Mouse (Mus musculus) lung, embryonic 14.5 days (tissue): ENCODE results near the gene Ring1. TPM values are rescaled to one million over a fixed set of nuclear protein-coding genes. Genes with fewer than 3 reads are reported as not detected.

ENCODE experiments used
- ATAC-seq: fragments of 200-750 bp; cut with Nextera tagmentation; 2 replicates; pipeline ENCODE4 v1.8.0; 2017; ENCODE audit warnings: mild to moderate bottlenecking, moderate TSS enrichment, moderate library complexity; ENCODE audit not compliant: insufficient read depth
- DNase-seq: peaks from one replicate; pipeline ENCODE4 v3.0.0-alpha.2; 2015
- H3K27ac ChIP-seq: fragments of 300-500 bp; sonication (generic); 2 replicates; pipeline ENCODE4 v1.5.1; 2014; ENCODE audit warnings: low read depth, mild to moderate bottlenecking, moderate library complexity
- H3K27me3 ChIP-seq: fragments of 300-500 bp; sonication (generic); 2 replicates; pipeline ENCODE4 v1.6.1; 2014; ENCODE audit warnings: low read length, control low read depth; ENCODE audit not compliant: insufficient read depth
- H3K36me3 ChIP-seq: fragments of 300-500 bp; sonication (generic); 2 replicates; pipeline ENCODE4 v1.6.1; 2014; ENCODE audit warnings: control low read depth; ENCODE audit not compliant: insufficient read depth
- H3K4me1 ChIP-seq: fragments of 300-500 bp; sonication (generic); 2 replicates; pipeline ENCODE4 v1.6.1; 2014; ENCODE audit warnings: antibody characterized with exemption, control low read depth; ENCODE audit not compliant: insufficient read depth
- H3K4me2 ChIP-seq: fragments of 300-500 bp; sonication (generic); 2 replicates; pipeline ENCODE4 v1.6.1; 2014; ENCODE audit warnings: mild to moderate bottlenecking
- H3K4me3 ChIP-seq: fragments of 300-500 bp; sonication (generic); 2 replicates; pipeline ENCODE4 v1.5.1; 2014; ENCODE audit warnings: low read depth, low read length
- H3K9ac ChIP-seq: fragments of 300-500 bp; sonication (generic); 2 replicates; pipeline ENCODE4 v1.6.1; 2014
- H3K9me3 ChIP-seq: fragments of 300-500 bp; sonication (generic); 2 replicates; pipeline ENCODE4 v1.6.1; 2016; ENCODE audit warnings: low read depth, low read length, control low read depth
- CTCF ChIP-seq: IDR thresholded peaks from 2 replicates; pipeline ENCODE4 v1.5.1; 2016; ENCODE audit warnings: antibody characterized with exemption, low read depth
- WGBS: fragments of 180-500 bp; shearing (Covaris S2); extraction: QIAGEN DNeasy Blood & Tissue Kit; methylation state at CpG from one replicate; pipeline ENCODE4 v1.1.7; 2014; 5-methylcytosine and 5-hydroxymethylcytosine counted together
- microRNA counts: library from miRNA; unstranded; fragments of <30 nt; microRNA quantifications from one replicate; lab custom pipeline; 2016
- microRNA-seq: library from miRNA; unstranded; fragments of <30 nt; microRNA quantifications from one replicate; pipeline ENCODE4, GENCODE M21; 2016; ENCODE audit warnings: borderline number of aligned reads
- polyA plus RNA-seq: library from polyadenylated mRNA; unstranded; fragments of >200 nt; fragmentation: Nextera tagmentation; extraction: Ambion mirVana; gene quantifications from 2 replicates; pipeline ENCODE4 v1.2.1, GENCODE M21; 2014

Gene Ring1
- polyA plus RNA-seq, 1 experiment from 2014 or later, result 6.6 TPM

DNA sequence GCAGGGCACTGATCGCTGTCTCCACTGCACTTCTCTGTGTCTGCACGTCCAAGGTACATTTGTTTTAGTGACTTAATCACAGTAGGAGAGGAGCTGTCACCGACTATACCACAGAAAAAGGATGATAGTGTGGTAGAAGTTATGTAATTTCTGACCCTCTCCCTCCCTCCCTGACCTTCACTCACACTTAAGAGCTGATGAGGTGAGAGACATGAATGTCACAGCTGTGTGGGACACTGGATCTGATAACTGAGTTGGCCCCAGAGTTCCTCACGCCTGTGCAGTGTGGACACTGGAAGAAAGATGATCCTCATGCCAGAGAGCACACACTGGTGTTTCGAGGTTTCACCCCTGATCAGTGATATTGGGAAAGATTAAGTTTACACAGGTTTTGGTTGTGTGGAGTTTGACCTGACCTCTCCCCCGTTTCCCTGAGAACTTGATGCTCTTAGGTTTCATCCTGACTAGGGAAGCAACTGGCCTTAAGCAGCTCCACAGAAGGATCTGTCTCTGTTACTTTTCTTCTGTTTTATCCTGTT is 44.9 kb downstream of the Ring1 start:
- Histone ChIP-seq H3K36me3 (no peaks in the 10 kb centered on the region), H3K27ac (no peak overlapping the region), H3K27me3 (peaks cover 42% of the 10 kb centered on the region), H3K9ac (no peak overlapping the region), H3K4me1 (peaks cover 5% of the 10 kb centered on the region; the same call in 1 of the 2 replicates), H3K4me2 (no peak overlapping the region), H3K9me3 (no peaks in the 10 kb centered on the region), H3K4me3 (no peak overlapping the region)
- DNase-seq, result peak; percentile 32
- WGBS, result 37% methylated on average over 6 of the region's 6 CpGs
- ATAC-seq, result no peak
- TF ChIP-seq CTCF, result no peak

DNA sequence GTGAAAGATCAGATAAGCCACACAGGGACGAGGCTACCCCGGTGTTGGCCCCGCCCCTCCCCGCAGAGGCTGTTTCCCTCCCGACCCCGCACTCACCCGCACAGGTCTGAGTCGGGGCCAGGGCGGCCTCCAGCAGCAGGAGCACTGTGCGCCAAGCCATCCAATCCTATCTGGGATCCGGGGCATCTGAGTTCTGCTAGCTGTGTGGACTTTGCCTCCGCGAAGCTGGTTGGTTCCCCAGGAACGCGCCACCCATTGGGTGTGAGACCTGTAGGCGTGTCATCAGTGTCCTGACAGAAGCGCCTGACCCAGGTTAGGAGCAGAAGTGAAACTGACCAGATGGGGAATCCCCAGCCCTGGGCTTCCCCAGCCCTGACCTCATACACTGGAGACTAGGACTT is 45.8 kb downstream of the Ring1 start:
- peak overlapping the region; percentile 59 for H3K4me2 ChIP-seq
- no peaks in the 10 kb centered on the region for H3K36me3 ChIP-seq
- peaks cover 42% of the 10 kb centered on the region for H3K27me3 ChIP-seq
- H3K4me1 ChIP-seq, result peaks cover 5% of the 10 kb centered on the region; the same call in 1 of the 2 replicates
- H3K27ac ChIP-seq, result no peak overlapping the region
- WGBS, result under 1% methylated on average over 17 of the region's 17 CpGs
- no peaks in the 10 kb centered on the region for H3K9me3 ChIP-seq
- H3K4me3 ChIP-seq, result peak overlapping the region; percentile 32
- no peak for TF ChIP-seq CTCF
- ATAC-seq (peak; percentile 13; the same call in 1 of the 2 replicates), DNase-seq (peak; percentile 60)
- no peak overlapping the region for H3K9ac ChIP-seq

DNA sequence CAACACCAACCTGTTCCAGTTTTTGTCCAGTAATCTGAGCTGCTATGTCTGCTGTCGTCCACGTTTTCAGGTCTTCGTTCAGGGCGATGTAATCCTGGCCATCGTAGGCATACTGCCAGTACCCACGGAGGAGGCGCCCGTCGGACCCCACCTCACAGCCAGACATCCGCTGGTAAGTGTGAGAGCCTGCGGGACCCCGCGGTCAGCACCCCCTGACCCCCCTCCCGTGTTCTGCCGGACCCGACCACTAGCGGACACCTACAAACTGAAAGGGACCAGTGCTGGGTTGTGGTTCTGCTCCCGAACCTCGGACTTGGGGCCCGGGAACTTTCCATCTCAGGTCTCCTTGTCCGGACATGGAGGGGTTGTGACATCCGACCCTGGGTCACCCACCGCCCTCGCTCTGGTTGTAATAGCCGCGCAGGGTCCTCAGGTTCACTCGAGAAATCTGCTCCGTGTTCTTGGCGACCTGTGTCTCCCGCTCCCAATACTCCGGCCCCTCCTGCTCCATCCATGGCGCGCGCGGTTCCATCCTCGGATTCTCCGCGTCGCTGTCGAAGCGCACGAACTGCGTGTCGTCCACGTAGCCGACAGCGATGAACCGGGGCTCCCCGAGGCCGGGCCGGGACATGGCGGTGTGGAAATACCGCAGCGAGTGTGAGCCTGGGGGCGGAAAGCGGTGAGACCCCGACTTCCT is 46.5 kb downstream of the Ring1 start:
- DNase-seq (no peak), ATAC-seq (no peak)
- Histone ChIP-seq H3K27me3 (peaks cover 42% of the 10 kb centered on the region), H3K36me3 (no peaks in the 10 kb centered on the region), H3K4me1 (peaks cover 5% of the 10 kb centered on the region; the same call in 1 of the 2 replicates), H3K4me3 (peak overlapping the region; percentile 32), H3K4me2 (peak overlapping the region; percentile 59), H3K27ac (no peak overlapping the region), H3K9ac (no peak overlapping the region), H3K9me3 (no peaks in the 10 kb centered on the region)
- no peak for TF ChIP-seq CTCF
- whole genome bisulfite sequencing, result 2% methylated on average over 56 of the region's 57 CpGs

DNA sequence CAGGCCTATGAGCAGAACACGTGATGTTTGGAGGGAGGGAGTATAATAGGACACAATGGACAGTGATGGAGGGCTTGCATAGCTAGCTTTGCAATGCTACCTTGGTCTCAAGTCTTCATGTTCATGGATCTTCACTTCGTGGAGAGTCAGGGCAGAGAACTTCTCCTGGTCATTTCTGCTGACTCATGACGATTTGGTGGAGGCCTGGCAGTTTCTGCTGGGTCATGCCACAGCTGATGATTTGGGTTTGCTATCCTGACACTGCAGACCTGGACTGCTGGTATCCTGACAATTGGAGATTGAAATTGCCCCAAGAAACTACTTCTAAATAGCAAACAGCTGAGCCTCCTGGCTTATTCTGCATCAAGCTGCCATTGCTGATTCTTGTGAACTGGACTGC is 50.9 kb downstream of the Ring1 start:
- no peak overlapping the region for H3K27ac ChIP-seq
- no peak for DNase-seq
- H3K4me3 ChIP-seq, result no peak overlapping the region
- peaks cover 21% of the 10 kb centered on the region for H3K27me3 ChIP-seq
- no peak for ATAC-seq
- no peak overlapping the region for H3K9ac ChIP-seq
- no peaks in the 10 kb centered on the region for H3K4me1 ChIP-seq
- WGBS, result 57% methylated on average over 3 of the region's 3 CpGs
- no peak for TF ChIP-seq CTCF
- no peaks in the 10 kb centered on the region for H3K36me3 ChIP-seq
- no peaks in the 10 kb centered on the region for H3K9me3 ChIP-seq
- no peak overlapping the region for H3K4me2 ChIP-seq

DNA sequence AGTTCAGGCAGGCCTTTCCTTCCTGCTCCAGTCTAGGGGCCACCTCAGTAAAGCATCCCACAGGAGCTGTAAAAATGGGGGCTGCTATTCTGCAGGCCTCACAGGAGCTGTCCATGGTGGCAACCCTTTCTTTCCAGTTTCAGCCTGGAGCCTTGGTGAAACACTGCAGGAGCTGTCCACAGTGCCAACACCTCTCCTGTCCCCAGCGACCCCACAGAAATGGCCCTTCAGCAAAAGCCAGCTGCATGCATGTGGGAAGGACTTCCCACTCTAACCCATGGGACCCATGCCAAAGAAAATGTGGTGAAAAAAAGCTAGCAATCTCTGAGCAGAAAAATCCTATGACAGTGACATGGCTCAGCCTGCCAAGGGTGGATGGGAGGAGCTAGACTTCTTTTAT is 51.8 kb downstream of the Ring1 start:
- WGBS, result 7% methylated on average over 1 of the region's 1 CpGs
- Histone ChIP-seq H3K9ac (no peak overlapping the region), H3K9me3 (no peaks in the 10 kb centered on the region), H3K36me3 (no peaks in the 10 kb centered on the region), H3K4me2 (no peak overlapping the region), H3K27ac (no peak overlapping the region), H3K4me3 (no peak overlapping the region), H3K27me3 (peaks cover 13% of the 10 kb centered on the region), H3K4me1 (no peaks in the 10 kb centered on the region)
- TF ChIP-seq CTCF, result no peak
- ATAC-seq (peak; percentile 42; the same call in 1 of the 2 replicates), DNase-seq (peak; percentile 89)

MicroRNAs within 50 kb of the gene (microRNA counts, 519-probe panel; counts per million panel counts)
- microRNA mmu-miR-219 (lab: Ali Mortazavi, UCI), result 30.5 counts per million

Small RNA genes within 50 kb of the gene (microRNA-seq; reads per million reads assigned to microRNA genes)
- gene Mir219a-1 (not detected), gene Mir219c (not detected)

Other genes with a start within 250 kb of the Ring1 start
- 31.9 and 35.4 TPM in 2 replicates for gene Angptl4, start 242.8 kb downstream of the Ring1 start, polyA plus RNA-seq
- gene Kank3, start 214.2 kb downstream of the Ring1 start, polyA plus RNA-seq, result 65.1 and 65.4 TPM in 2 replicates
- gene Rps28, start 200.1 kb downstream of the Ring1 start, polyA plus RNA-seq, result 1,180 and 1,276 TPM in 2 replicates
- 470 and 474 TPM in 2 replicates for gene Ndufa7, start 200.1 kb downstream of the Ring1 start, polyA plus RNA-seq
- 71.1 and 76.3 TPM in 2 replicates for gene Cd320, start 181.6 kb downstream of the Ring1 start, polyA plus RNA-seq
- gene Gm7029, start 150.8 kb downstream of the Ring1 start, polyA plus RNA-seq, result not detected in 2 replicates
- gene Kifc1, start 134.0 kb downstream of the Ring1 start, polyA plus RNA-seq, result 8.3 and 9.3 TPM in 2 replicates
- gene Platr17, start 119.5 kb downstream of the Ring1 start, polyA plus RNA-seq, result 0.32 TPM in 1 of 2 replicates, not detected in the other
- gene Daxx, start 115.3 kb downstream of the Ring1 start, polyA plus RNA-seq, result 39.3 and 47.1 TPM in 2 replicates
- 30.1 and 31.4 TPM in 2 replicates for gene Tapbp, start 108.8 kb downstream of the Ring1 start, polyA plus RNA-seq
- 11.1 and 13.2 TPM in 2 replicates for gene Zbtb22, start 108.8 kb downstream of the Ring1 start, polyA plus RNA-seq
- 38.2 and 49.1 TPM in 2 replicates for gene Rgl2, start 95.1 kb downstream of the Ring1 start, polyA plus RNA-seq
- gene Pfdn6, start 84.3 kb downstream of the Ring1 start, polyA plus RNA-seq, result 142 and 145 TPM in 2 replicates
- gene Wdr46, start 84.0 kb downstream of the Ring1 start, polyA plus RNA-seq, result 29.5 and 37.2 TPM in 2 replicates
- 2.3 and 2.6 TPM in 2 replicates for gene B3galt4, start 73.2 kb downstream of the Ring1 start, polyA plus RNA-seq
- gene Vps52, start 68.9 kb downstream of the Ring1 start, polyA plus RNA-seq, result 34.2 and 34.8 TPM in 2 replicates
- gene Rps18, start 68.7 kb downstream of the Ring1 start, polyA plus RNA-seq, result 2,038 and 2,085 TPM in 2 replicates
- 24.4 and 32.9 TPM in 2 replicates for gene H2-K1, start 24.3 kb downstream of the Ring1 start, polyA plus RNA-seq
- 35.9 and 40.6 TPM in 2 replicates for gene H2-Ke6, start 3.4 kb upstream of the Ring1 start, polyA plus RNA-seq
- gene Slc39a7, start 7.0 kb upstream of the Ring1 start, polyA plus RNA-seq, result 102 and 105 TPM in 2 replicates
- 30.3 and 35.3 TPM in 2 replicates for gene Rxrb, start 7.1 kb upstream of the Ring1 start, polyA plus RNA-seq
- 4.3 and 5.0 TPM in 2 replicates for gene Col11a2, start 14.8 kb upstream of the Ring1 start, polyA plus RNA-seq
- gene H2-Oa, start 67.7 kb upstream of the Ring1 start, polyA plus RNA-seq, result 0.26 TPM in 1 of 2 replicates, not detected in the other
- 9.8 and 15.5 TPM in 2 replicates for gene H2-DMa, start 94.9 kb upstream of the Ring1 start, polyA plus RNA-seq
- gene Brd2, start 98.0 kb upstream of the Ring1 start, polyA plus RNA-seq, result 153 TPM in 2 replicates
- 0.91 and 1.1 TPM in 2 replicates for gene H2-DMb2, start 118.6 kb upstream of the Ring1 start, polyA plus RNA-seq
- 1.1 TPM in 2 replicates for gene H2-DMb1, start 128.4 kb upstream of the Ring1 start, polyA plus RNA-seq
- gene Tap1, start 162.9 kb upstream of the Ring1 start, polyA plus RNA-seq, result 3.5 and 4.0 TPM in 2 replicates
- gene Psmb9, start 163.1 kb upstream of the Ring1 start, polyA plus RNA-seq, result 3.4 and 4.5 TPM in 2 replicates
- gene Psmb8, start 173.0 kb upstream of the Ring1 start, polyA plus RNA-seq, result 7.9 and 8.9 TPM in 2 replicates
- gene Tap2, start 178.8 kb upstream of the Ring1 start, polyA plus RNA-seq, result 3.0 and 3.7 TPM in 2 replicates
- gene H2-Ob, start 214.2 kb upstream of the Ring1 start, polyA plus RNA-seq, result not detected in 2 replicates
- gene H2-Ab1, start 233.0 kb upstream of the Ring1 start, polyA plus RNA-seq, result 2.6 and 2.8 TPM in 2 replicates